Mouse (Mus musculus) liver, adult 2 months (tissue): ENCODE data around the gene Slc30a9. TPM values are rescaled to one million over a fixed set of nuclear protein-coding genes. Genes with fewer than 3 reads are reported as not detected.

Source experiments
- DNase-seq: peaks from one replicate; pipeline ENCODE4 v3.0.0-alpha.2; 2011; ENCODE audit warnings: low read depth, low spot score; ENCODE audit errors: extremely low read depth
- H3K27ac ChIP-seq: fragments of 200-500 bp; replicated peaks from 2 replicates; pipeline ENCODE4 v1.5.1; 2012; ENCODE audit warnings: low read depth, mild to moderate bottlenecking, control low read depth, inconsistent platforms, low read length; ENCODE audit not compliant: insufficient read depth
- H3K27me3 ChIP-seq: fragments of 200-500 bp; 2 replicates; pipeline ENCODE4 v1.6.1; 2012; ENCODE audit warnings: mild to moderate bottlenecking, moderate library complexity, low read length, inconsistent platforms; ENCODE audit not compliant: control insufficient read depth, insufficient read depth
- H3K36me3 ChIP-seq: fragments of 200-500 bp; 2 replicates; pipeline ENCODE4 v1.6.1; 2012; ENCODE audit warnings: low read length, inconsistent platforms; ENCODE audit not compliant: control insufficient read depth, insufficient read depth
- H3K4me1 ChIP-seq: fragments of 200-500 bp; 2 replicates; pipeline ENCODE4 v1.6.1; 2011; ENCODE audit warnings: low read length; ENCODE audit not compliant: control insufficient read depth, insufficient read depth
- H3K4me3 ChIP-seq: fragments of 200-500 bp; 2 replicates; pipeline ENCODE4 v1.5.1; 2011; ENCODE audit warnings: low read depth, mild to moderate bottlenecking, control low read depth, low read length, moderate library complexity; ENCODE audit not compliant: insufficient read depth
- H3K79me2 ChIP-seq: fragments of 200-500 bp; 2 replicates; pipeline ENCODE4 v1.6.1; 2012; ENCODE audit warnings: inconsistent platforms, mild to moderate bottlenecking, low read length, moderate library complexity; ENCODE audit not compliant: control insufficient read depth, insufficient read depth
- H3K9ac ChIP-seq: fragments of 200-500 bp; 2 replicates; pipeline ENCODE4 v1.6.1; 2012; ENCODE audit warnings: low read depth, mild to moderate bottlenecking, control low read depth, inconsistent platforms, low read length
- CTCF ChIP-seq: fragments of 200-500 bp; IDR thresholded peaks from 2 replicates; pipeline ENCODE4 v1.5.1; 2011; ENCODE audit warnings: low read depth, low read length, control low read depth
- POLR2A ChIP-seq: fragments of 200-500 bp; IDR thresholded peaks from 2 replicates; pipeline ENCODE4 v1.6.1; 2011; ENCODE audit warnings: low read length, control low read depth; ENCODE audit not compliant: insufficient read depth; ENCODE audit errors: extremely low read depth
- WGBS: fragments of 180-500 bp; shearing (Covaris S2); methylation state at CpG from one replicate; pipeline ENCODE4 v1.1.7; 2018; 5-methylcytosine and 5-hydroxymethylcytosine counted together
- polyA plus RNA-seq: library from polyadenylated mRNA; depleted of rRNA; stranded (reverse); fragments of >200 nt; gene quantifications from 2 replicates; pipeline ENCODE4 v1.2.3, GENCODE M21; 2012
- total RNA-seq: library from RNA; depleted of rRNA; stranded (reverse); fragments of >200 nt; gene quantifications from 2 replicates; pipeline ENCODE4 v1.2.3, GENCODE M21; 2014

The Slc30a9 gene
- total and polyA plus RNA-seq, 2 experiments: 19.2 to 34.8 TPM

DNA sequence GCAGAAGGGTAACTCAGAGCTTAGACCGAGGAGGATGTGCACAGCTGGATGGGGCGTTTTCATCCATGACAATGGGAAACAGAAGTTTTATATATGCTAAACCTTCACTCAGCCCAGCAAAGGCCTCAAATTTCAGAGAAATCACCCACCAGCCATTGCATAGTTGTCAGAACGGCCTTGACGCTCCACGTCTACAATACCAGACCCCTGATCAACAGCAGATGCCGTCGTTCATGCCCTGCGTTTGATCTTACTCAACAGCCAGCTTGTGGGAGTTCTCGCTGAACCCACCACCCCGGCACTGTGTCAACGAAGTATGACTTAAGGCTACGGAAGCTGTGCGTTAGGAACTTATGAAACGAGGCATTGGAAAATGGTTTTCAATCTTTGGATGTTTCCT lies 90.4 kb downstream of the Slc30a9 start:
- TF ChIP-seq POLR2A: no peak
- TF ChIP-seq CTCF: no peak
- H3K27ac ChIP-seq: no peak overlapping the region
- H3K79me2 ChIP-seq: no peaks in the 10 kb centered on the region
- no peaks in the 10 kb centered on the region for H3K4me1 ChIP-seq
- 90% methylated on average over 14 of the region's 14 CpGs for WGBS
- no peak for DNase-seq
- no peaks in the 10 kb centered on the region for H3K36me3 ChIP-seq
- H3K9ac ChIP-seq: no peak overlapping the region
- H3K4me3 ChIP-seq: no peak overlapping the region
- no peaks in the 10 kb centered on the region for H3K27me3 ChIP-seq

DNA sequence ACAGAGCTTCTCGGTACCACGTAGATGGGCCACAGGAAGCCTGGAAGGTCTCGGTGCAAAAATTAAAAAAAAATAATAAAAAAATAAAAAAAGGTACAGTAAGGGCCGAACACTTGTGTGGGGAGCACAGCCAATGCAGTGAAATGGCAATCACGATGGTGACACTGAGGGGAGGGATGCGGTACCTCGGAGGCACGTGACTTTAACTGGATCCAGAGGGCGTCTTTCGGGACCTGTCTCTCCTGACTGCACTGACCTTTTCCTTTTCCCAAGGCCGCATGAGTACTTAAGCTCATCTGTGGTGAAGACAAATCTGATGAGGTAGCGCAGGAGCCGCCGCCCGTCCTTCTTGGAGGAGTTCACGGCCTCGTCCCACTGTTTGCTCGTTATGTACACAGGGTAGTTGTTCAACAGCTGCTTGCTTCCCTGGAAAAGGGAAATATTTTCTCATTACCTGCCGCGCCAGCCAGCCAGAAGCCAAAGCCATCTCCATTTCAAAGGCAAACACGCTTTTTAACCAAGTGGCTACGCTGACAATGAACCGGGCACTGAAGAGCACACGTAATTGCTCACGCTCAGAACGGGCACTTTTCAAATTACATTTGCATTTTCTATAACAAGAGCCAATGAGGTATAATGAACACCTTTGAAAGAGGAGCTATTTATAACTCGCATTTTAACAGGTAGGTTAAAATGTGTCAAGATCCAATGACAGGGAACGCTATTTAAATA lies 93.3 kb downstream of the Slc30a9 start:
- H3K9ac ChIP-seq: no peak overlapping the region
- no peaks in the 10 kb centered on the region for H3K36me3 ChIP-seq
- H3K4me3 ChIP-seq: no peak overlapping the region
- DNase-seq: no peak
- TF ChIP-seq POLR2A (no peak), CTCF (no peak)
- no peaks in the 10 kb centered on the region for H3K79me2 ChIP-seq
- H3K4me1 ChIP-seq: no peaks in the 10 kb centered on the region
- no peaks in the 10 kb centered on the region for H3K27me3 ChIP-seq
- H3K27ac ChIP-seq: no peak overlapping the region
- WGBS: 92% methylated on average over 28 of the region's 28 CpGs

DNA sequence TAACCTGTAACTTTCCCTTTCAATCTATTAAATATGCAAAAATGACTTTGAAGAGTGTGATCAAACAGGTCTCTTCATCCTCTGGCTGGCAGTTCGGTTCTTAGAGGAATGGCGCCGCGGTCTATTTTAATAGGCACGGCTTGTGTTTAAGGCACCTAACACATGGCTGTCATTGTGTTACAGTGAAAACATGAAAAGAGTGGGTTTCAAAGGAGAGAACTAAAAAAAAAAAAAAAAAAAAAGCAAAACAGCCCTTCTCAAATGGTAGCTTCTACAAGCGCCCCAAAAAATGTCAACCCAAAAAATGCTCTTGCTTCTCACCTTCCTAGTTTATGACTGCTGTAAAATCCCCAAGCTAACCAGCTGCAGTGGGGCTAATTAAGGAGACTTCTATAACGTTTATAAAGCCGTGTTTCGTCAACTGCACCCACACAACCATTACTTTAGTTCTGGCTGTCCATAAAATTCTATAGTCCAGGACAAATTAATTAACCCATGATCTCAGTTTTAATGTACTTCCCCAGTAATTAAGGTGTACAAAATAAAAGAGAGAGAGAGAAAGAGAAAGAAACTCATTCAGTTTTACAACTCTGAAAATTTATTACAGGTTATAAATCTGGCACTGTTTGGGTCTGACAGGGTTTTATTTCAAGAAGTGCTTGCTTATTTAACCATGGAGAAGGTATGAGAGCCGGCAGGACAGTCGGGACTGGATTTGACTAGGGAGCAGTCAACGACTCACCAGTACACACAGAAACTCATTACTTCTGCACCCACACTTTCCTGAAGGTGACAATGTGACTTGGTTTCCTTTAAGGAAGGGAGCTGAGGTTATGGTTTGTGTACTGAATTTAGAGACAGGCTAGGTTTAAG lies 94.1 kb downstream of the Slc30a9 start:
- Histone ChIP-seq H3K4me3 (no peak overlapping the region), H3K4me1 (no peaks in the 10 kb centered on the region), H3K9ac (no peak overlapping the region), H3K36me3 (no peaks in the 10 kb centered on the region), H3K79me2 (no peaks in the 10 kb centered on the region), H3K27me3 (no peaks in the 10 kb centered on the region), H3K27ac (no peak overlapping the region)
- 91% methylated on average over 12 of the region's 12 CpGs for WGBS
- TF ChIP-seq POLR2A (no peak), CTCF (no peak)
- DNase-seq: no peak

DNA sequence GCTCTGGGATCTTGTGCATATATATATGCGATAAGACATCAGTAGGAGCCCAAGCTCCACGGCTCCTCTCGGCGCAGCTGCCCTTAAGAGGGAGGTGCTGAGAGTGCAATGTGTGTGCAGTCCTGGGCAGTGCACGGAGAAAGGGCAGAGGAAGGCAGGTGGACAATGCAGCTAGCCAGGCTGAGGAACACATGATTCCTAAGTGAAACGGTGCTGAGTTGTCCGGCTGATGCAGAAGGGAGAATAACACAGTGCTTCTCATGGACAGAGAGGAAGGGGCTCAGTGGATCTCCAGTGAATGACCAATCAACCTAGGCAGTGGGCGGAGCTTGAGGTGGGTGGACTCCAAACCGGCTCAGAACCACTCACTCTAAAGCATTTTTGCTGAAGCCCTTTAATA lies 94.9 kb downstream of the Slc30a9 start:
- TF ChIP-seq POLR2A (no peak), CTCF (no peak)
- WGBS: 80% methylated on average over 9 of the region's 9 CpGs
- H3K27me3 ChIP-seq: no peaks in the 10 kb centered on the region
- H3K4me1 ChIP-seq: no peaks in the 10 kb centered on the region
- no peak overlapping the region for H3K27ac ChIP-seq
- H3K36me3 ChIP-seq: no peaks in the 10 kb centered on the region
- H3K9ac ChIP-seq: no peak overlapping the region
- no peak for DNase-seq
- no peaks in the 10 kb centered on the region for H3K79me2 ChIP-seq
- no peak overlapping the region for H3K4me3 ChIP-seq

DNA sequence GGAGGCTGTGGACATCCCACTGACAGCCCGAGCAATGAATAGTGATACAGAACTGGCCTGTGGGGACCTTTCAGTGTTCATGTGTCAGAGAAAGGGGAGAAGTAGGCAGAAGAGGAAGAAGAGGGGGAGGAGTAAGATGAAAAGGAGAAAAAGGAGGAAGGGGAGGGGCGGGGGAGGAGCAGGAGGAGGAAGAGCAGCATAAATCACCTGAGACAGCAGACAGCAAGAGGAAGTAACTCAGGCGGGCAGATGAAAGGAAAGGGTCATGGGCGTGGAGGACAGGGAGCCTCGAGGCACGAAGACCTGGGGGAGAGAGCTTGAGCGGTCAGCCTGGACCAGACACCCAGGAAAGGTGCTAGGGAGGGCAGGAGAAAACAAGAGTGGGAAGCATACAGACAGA lies 97.6 kb downstream of the Slc30a9 start:
- no peaks in the 10 kb centered on the region for H3K27me3 ChIP-seq
- H3K36me3 ChIP-seq: no peaks in the 10 kb centered on the region
- no peaks in the 10 kb centered on the region for H3K4me1 ChIP-seq
- no peaks in the 10 kb centered on the region for H3K79me2 ChIP-seq
- TF ChIP-seq CTCF (no peak), POLR2A (no peak)
- no peak overlapping the region for H3K4me3 ChIP-seq
- no peak overlapping the region for H3K27ac ChIP-seq
- no peak for DNase-seq
- 69% methylated on average over 7 of the region's 7 CpGs for WGBS
- no peak overlapping the region for H3K9ac ChIP-seq
